Mouse (Mus musculus) large intestine, adult 2 months (tissue): ENCODE data around the gene Srsf9. TPM values are rescaled to one million over a fixed set of nuclear protein-coding genes. Genes with fewer than 3 reads are reported as not detected.

Source experiments
- DNase-seq: peaks from one replicate; pipeline ENCODE4 v3.0.0-alpha.2; 2012; ENCODE audit warnings: low read depth, low spot score
- WGBS: fragments of 180-500 bp; shearing (Covaris S2); methylation state at CpG from one replicate; pipeline ENCODE4 v1.1.7; 2018; 5-methylcytosine and 5-hydroxymethylcytosine counted together
- polyA plus RNA-seq: library from polyadenylated mRNA; depleted of rRNA; stranded (reverse); fragments of >200 nt; gene quantifications from 2 replicates; pipeline ENCODE4 v1.2.3, GENCODE M21; 2012

Srsf9 gene
- polyA plus RNA-seq, 1 experiment = 28.5 TPM

GRCm38 (mm10) chr5:115319004-115319940, 7.7 kb upstream of the Srsf9 start:
- DNase-seq = no peak
- WGBS = 4% methylated on average over 22 of the region's 22 CpGs

- 17% methylated on average over 11 of the region's 11 CpGs for WGBS
- no peak for DNase-seq
These were observed 633 bp upstream of the Srsf9 start for GRCm38 (mm10) chr5:115326256-115326831.

GRCm38 (mm10) chr5:115327610-115328548, 902 bp downstream of the Srsf9 start:
- 1% methylated on average over 55 of the region's 55 CpGs for WGBS

GRCm38 (mm10) chr5:115330955-115331354, 4.0 kb downstream of the Srsf9 start:
- no peak for DNase-seq
- 81% methylated on average over 9 of the region's 9 CpGs for WGBS

More at GRCm38 (mm10) chr5:115327610-115328548, 902 bp downstream of the Srsf9 start:
- DNase-seq = no peak

GRCm38 (mm10) chr5:115333626-115334025, 6.6 kb downstream of the Srsf9 start:
- no peak for DNase-seq
- 62% methylated on average over 3 of the region's 3 CpGs for WGBS

- no peak for DNase-seq
- WGBS = 10% methylated on average over 7 of the region's 7 CpGs
These were observed 13.0 kb downstream of the Srsf9 start for GRCm38 (mm10) chr5:115340007-115340406.

- under 1% methylated on average over 62 of the region's 62 CpGs for WGBS
These were observed 13.8 kb downstream of the Srsf9 start, which contains the start of the genes Gatc and Triap1 for GRCm38 (mm10) chr5:115340577-115341313. TSS of gene Gatc (minus strand) at chr5:115341178. TSS of gene Triap1 (plus strand) at chr5:115341225.

GRCm38 (mm10) chr5:115341314-115342165, 14.6 kb downstream of the Srsf9 start:
- no peak for DNase-seq
- 7% methylated on average over 36 of the region's 36 CpGs for WGBS

More at GRCm38 (mm10) chr5:115340577-115341313, 13.8 kb downstream of the Srsf9 start, which contains the start of the genes Gatc and Triap1:
- no peak for DNase-seq

- WGBS = 0% methylated on average over 5 of the region's 5 CpGs
- peak; percentile 53 for DNase-seq
These were observed 20.6 kb downstream of the Srsf9 start for GRCm38 (mm10) chr5:115347564-115347963.

- under 1% methylated on average over 74 of the region's 74 CpGs for WGBS
These were observed 21.7 kb downstream of the Srsf9 start, which contains the start of gene Cox6a1 for GRCm38 (mm10) chr5:115348546-115349224. TSS of gene Cox6a1 (minus strand) at chr5:115348981.

GRCm38 (mm10) chr5:115349225-115349555, 22.2 kb downstream of the Srsf9 start:
- WGBS = under 1% methylated on average over 18 of the region's 18 CpGs
- no peak for DNase-seq

More at GRCm38 (mm10) chr5:115348546-115349224, 21.7 kb downstream of the Srsf9 start, which contains the start of gene Cox6a1:
- peak; percentile 87 for DNase-seq

- WGBS = 82% methylated on average over 5 of the region's 5 CpGs
- DNase-seq = no peak
These were observed 24.4 kb downstream of the Srsf9 start for GRCm38 (mm10) chr5:115351348-115351747.

GRCm38 (mm10) chr5:115355070-115355469, 28.1 kb downstream of the Srsf9 start:
- 36% methylated on average over 13 of the region's 13 CpGs for WGBS
- no peak for DNase-seq

GRCm38 (mm10) chr5:115358872-115359271, 31.9 kb downstream of the Srsf9 start:
- peak; percentile 32 for DNase-seq
- WGBS = 2% methylated on average over 12 of the region's 12 CpGs

- 75% methylated on average over 8 of the region's 8 CpGs for WGBS
- DNase-seq = no peak
These were observed 32.5 kb downstream of the Srsf9 start for GRCm38 (mm10) chr5:115359438-115359837.

- 66% methylated on average over 5 of the region's 5 CpGs for WGBS
These were observed 32.9 kb downstream of the Srsf9 start for GRCm38 (mm10) chr5:115359851-115360372.

GRCm38 (mm10) chr5:115362216-115362615, 35.2 kb downstream of the Srsf9 start:
- 33% methylated on average over 7 of the region's 7 CpGs for WGBS
- DNase-seq = no peak

More at GRCm38 (mm10) chr5:115359851-115360372, 32.9 kb downstream of the Srsf9 start:
- no peak for DNase-seq
